Mouse (Mus musculus) midbrain, embryonic 15.5 days (tissue): ENCODE data around the gene Ptgis. TPM values are rescaled to one million over a fixed set of nuclear protein-coding genes. Genes with fewer than 3 reads are reported as not detected.

Source experiments
- ATAC-seq: fragments of 200-750 bp; cut with Nextera tagmentation; replicated peaks from 2 replicates; pipeline ENCODE4 v1.8.0; 2017; ENCODE audit warnings: moderate TSS enrichment
- H3K27ac ChIP-seq: fragments of 300-500 bp; sonication (generic); 2 replicates; pipeline ENCODE4 v1.5.1; 2015; ENCODE audit warnings: mild to moderate bottlenecking, inconsistent platforms
- H3K27me3 ChIP-seq: fragments of 300-500 bp; sonication (generic); replicated peaks from 2 replicates; pipeline ENCODE4 v1.6.1; 2015; ENCODE audit warnings: inconsistent platforms
- H3K36me3 ChIP-seq: fragments of 300-500 bp; sonication (generic); replicated peaks from 2 replicates; pipeline ENCODE4 v1.6.1; 2015; ENCODE audit warnings: inconsistent platforms
- H3K4me1 ChIP-seq: fragments of 300-500 bp; sonication (generic); 2 replicates; pipeline ENCODE4 v1.6.1; 2015; ENCODE audit warnings: inconsistent platforms
- H3K4me2 ChIP-seq: fragments of 300-500 bp; sonication (generic); 2 replicates; pipeline ENCODE4 v1.6.1; 2015; ENCODE audit warnings: inconsistent platforms, mild to moderate bottlenecking, moderate library complexity
- H3K4me3 ChIP-seq: fragments of 300-500 bp; sonication (generic); 2 replicates; pipeline ENCODE4 v1.5.1; 2015; ENCODE audit warnings: mild to moderate bottlenecking, inconsistent platforms
- H3K9ac ChIP-seq: fragments of 300-500 bp; sonication (generic); 2 replicates; pipeline ENCODE4 v1.6.1; 2015; ENCODE audit warnings: mild to moderate bottlenecking, inconsistent platforms
- H3K9me3 ChIP-seq: fragments of 300-500 bp; sonication (generic); 2 replicates; pipeline ENCODE4 v1.6.1; 2016; ENCODE audit warnings: inconsistent platforms
- WGBS: fragments of 180-500 bp; shearing (Covaris S2); methylation state at CpG from one replicate; pipeline ENCODE4 v1.1.7; 2015; ENCODE audit warnings: mixed read lengths; 5-methylcytosine and 5-hydroxymethylcytosine counted together
- polyA plus RNA-seq: library from polyadenylated mRNA; unstranded; fragments of >200 nt; fragmentation: Nextera tagmentation; extraction: Ambion mirVana; gene quantifications from 2 replicates; pipeline ENCODE4 v1.2.1, GENCODE M21; 2015

The Ptgis gene
- polyA plus RNA-seq, 1 experiment from 2014 or later, result 4.3 TPM

DNA sequence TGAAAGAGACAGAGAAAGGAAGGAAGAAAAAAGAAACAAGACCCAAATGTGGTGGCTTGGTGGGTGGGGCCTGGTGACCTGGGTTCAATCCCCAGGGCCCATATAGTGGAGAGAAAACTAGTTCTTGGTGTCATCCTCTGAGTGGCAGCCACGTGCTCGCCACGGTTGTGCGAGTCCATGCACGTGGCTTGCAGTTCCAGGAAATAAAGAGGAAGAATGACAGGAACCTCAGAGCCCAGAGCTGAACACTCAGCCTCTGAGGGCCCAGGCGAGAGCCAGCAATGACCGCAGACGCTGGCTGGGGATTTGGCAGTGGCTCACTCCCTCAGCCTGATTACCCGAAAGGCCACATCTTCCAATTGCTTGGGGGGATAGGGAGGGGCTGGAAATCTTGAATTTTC, 30.7 kb upstream of the Ptgis start:
- WGBS, result 83% methylated on average over 9 of the region's 9 CpGs
- Histone ChIP-seq H3K27me3 (no peaks in the 10 kb centered on the region), H3K4me3 (no peak overlapping the region), H3K9me3 (no peaks in the 10 kb centered on the region), H3K36me3 (no peaks in the 10 kb centered on the region), H3K4me2 (no peak overlapping the region), H3K9ac (no peak overlapping the region), H3K27ac (no peak overlapping the region), H3K4me1 (no peaks in the 10 kb centered on the region)
- ATAC-seq, result no peak

DNA sequence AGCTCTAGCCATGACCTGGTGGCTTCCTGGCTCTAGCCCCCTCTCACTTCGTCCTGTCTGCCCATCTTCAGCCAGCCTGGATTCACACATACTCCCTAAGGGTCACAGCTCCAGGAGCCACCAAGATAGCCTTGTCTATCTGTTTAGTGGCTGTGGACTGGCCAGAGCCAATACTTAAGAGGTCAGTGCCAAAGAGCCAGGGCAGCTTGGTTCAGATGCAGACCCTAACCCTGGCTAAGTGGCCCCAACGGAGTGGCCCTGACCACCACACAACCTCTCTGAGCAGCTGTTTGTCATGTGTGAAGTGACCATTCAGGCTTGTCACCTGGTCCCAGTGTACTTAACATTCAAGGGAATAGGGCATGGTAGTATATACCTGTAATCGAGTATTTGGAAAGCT, 30.1 kb upstream of the Ptgis start:
- no peak overlapping the region for H3K27ac ChIP-seq
- no peaks in the 10 kb centered on the region for H3K9me3 ChIP-seq
- ATAC-seq, result no peak
- H3K27me3 ChIP-seq, result no peaks in the 10 kb centered on the region
- 95% methylated on average over 3 of the region's 3 CpGs for WGBS
- no peaks in the 10 kb centered on the region for H3K36me3 ChIP-seq
- no peaks in the 10 kb centered on the region for H3K4me1 ChIP-seq
- H3K9ac ChIP-seq, result no peak overlapping the region
- H3K4me3 ChIP-seq, result no peak overlapping the region
- H3K4me2 ChIP-seq, result no peak overlapping the region

DNA sequence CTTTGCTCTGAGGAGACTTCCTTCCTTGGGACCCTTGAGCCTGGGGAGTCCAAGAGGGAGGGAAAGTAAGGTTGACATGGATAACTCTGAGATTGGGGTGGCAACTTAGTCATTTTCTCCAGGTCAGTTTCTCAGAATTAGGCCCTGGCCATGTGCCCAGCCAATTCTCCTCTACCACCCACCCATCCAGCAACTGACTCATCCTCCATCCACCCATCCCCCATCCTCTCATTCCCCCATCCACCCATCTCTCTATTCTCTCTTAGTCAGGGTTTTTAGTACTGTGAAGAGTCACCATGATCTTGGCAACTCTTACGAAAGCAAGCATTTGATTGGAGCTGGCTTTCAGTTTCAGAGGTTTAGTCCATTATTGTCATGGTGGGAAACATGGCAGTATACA, 28.3 kb upstream of the Ptgis start:
- Histone ChIP-seq H3K9me3 (no peaks in the 10 kb centered on the region), H3K9ac (no peak overlapping the region), H3K27ac (no peak overlapping the region), H3K4me3 (no peak overlapping the region), H3K4me2 (no peak overlapping the region), H3K27me3 (no peaks in the 10 kb centered on the region), H3K36me3 (no peaks in the 10 kb centered on the region), H3K4me1 (no peaks in the 10 kb centered on the region)
- 100% methylated on average over 1 of the region's 1 CpGs for WGBS
- no peak for ATAC-seq

DNA sequence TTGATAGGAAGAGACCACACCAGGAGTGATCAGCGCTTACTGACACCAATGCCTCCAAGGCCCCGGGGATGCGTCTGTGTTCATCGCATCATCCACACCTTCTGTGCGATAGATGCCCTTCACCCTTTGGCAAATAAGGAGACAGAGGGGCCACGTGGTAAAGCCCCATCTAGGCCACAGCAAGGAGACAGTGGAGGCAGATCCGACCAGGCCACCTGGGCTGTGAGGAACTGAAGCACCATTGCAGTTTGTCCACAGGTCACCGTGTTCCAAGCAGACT, 27.9 kb upstream of the Ptgis start:
- H3K27ac ChIP-seq, result no peak overlapping the region
- H3K36me3 ChIP-seq, result no peaks in the 10 kb centered on the region
- ATAC-seq, result no peak
- H3K27me3 ChIP-seq, result no peaks in the 10 kb centered on the region
- H3K4me1 ChIP-seq, result no peaks in the 10 kb centered on the region
- no peak overlapping the region for H3K4me3 ChIP-seq
- no peak overlapping the region for H3K4me2 ChIP-seq
- 90% methylated on average over 8 of the region's 8 CpGs for WGBS
- no peaks in the 10 kb centered on the region for H3K9me3 ChIP-seq
- no peak overlapping the region for H3K9ac ChIP-seq

DNA sequence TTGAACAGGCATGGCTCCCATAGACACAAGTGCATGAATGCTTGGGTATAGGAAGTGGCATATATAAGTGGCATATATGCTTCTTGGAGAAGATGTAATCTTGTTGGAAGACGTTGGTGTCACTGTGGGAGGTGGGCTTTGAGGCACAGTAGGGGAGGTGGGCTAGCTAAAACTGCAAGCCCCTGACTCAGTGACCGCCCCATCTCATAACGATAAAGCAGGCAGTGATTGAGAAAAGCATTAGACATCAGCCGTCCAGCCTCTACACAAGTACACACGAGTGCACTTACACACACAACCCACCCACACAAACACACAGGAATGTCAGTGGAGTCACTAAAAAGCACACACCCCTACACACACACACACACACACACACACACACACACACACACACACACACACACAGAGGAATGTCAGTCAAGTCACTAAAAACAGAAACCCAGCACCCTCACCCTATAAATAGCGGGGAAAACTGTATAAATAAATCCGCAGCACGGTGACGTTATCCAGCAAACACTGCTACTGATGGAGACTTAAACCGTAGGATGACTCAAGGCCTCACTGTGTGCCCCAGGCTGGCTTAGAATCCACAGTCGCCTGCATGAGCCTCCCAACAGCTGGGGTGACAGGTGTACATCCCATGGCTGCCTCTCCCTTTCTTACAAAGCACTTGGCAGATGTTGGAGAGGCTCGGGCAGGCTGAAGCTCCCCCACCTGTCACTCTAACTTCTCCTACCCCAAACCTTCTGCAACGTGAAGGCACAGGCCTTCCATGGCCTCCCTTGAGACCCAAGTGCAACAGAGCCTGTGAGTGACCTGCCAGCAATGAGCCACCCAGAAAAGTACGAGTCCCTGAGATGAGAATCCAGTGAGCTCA, 27.4 kb upstream of the Ptgis start:
- Histone ChIP-seq H3K36me3 (no peaks in the 10 kb centered on the region), H3K4me1 (no peaks in the 10 kb centered on the region), H3K9me3 (no peaks in the 10 kb centered on the region), H3K4me3 (no peak overlapping the region), H3K27me3 (no peaks in the 10 kb centered on the region), H3K9ac (no peak overlapping the region), H3K4me2 (no peak overlapping the region), H3K27ac (no peak overlapping the region)
- 79% methylated on average over 14 of the region's 14 CpGs for WGBS
- no peak for ATAC-seq

DNA sequence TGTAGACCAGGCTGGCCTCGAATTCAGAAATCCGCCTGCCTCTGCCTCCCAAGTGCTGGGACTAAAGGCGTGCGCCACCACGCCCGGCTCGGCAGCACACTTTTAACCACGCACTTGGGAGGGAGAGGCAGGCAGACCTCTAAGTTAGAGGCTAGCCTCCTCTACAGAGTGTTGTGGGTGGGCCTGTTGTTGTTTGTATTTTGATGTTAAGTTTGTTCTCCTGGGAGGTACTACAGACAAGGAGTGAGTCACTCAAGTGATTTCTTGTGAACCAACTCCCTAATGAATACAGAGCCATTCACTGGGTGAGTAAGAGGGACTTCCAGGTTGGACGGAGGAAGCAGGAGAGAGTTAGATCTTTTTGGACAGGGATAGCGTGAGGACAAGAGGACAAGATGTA, 25.8 kb upstream of the Ptgis start:
- no peak overlapping the region for H3K4me2 ChIP-seq
- H3K4me3 ChIP-seq, result no peak overlapping the region
- ATAC-seq, result no peak
- no peaks in the 10 kb centered on the region for H3K27me3 ChIP-seq
- no peaks in the 10 kb centered on the region for H3K36me3 ChIP-seq
- no peak overlapping the region for H3K27ac ChIP-seq
- H3K4me1 ChIP-seq, result no peaks in the 10 kb centered on the region
- WGBS, result 94% methylated on average over 8 of the region's 10 CpGs
- H3K9ac ChIP-seq, result no peak overlapping the region
- no peaks in the 10 kb centered on the region for H3K9me3 ChIP-seq

DNA sequence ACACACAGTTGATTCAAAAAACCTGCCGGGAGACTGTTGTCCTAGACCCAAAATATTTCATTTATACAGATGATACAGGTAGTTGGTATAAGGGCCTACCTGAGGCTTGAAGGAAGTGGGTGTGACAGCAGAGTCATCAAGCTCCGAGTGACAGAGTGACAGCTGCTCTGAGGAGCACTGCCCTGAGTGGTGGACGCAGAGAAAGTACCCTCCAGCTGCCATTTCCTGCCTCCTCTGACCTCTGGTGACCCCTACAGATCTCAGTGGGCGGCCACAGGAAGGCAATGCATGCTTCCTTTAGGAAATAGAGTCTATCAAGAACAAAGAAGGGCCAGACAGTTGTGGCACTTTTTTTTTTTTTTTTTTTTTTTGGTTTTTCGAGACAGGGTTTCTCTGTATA, 25.4 kb upstream of the Ptgis start:
- Histone ChIP-seq H3K4me3 (no peak overlapping the region), H3K9ac (no peak overlapping the region), H3K4me2 (no peak overlapping the region), H3K27me3 (no peaks in the 10 kb centered on the region), H3K9me3 (no peaks in the 10 kb centered on the region), H3K4me1 (no peaks in the 10 kb centered on the region), H3K36me3 (no peaks in the 10 kb centered on the region), H3K27ac (no peak overlapping the region)
- ATAC-seq, result no peak
- WGBS, result 76% methylated on average over 4 of the region's 5 CpGs

DNA sequence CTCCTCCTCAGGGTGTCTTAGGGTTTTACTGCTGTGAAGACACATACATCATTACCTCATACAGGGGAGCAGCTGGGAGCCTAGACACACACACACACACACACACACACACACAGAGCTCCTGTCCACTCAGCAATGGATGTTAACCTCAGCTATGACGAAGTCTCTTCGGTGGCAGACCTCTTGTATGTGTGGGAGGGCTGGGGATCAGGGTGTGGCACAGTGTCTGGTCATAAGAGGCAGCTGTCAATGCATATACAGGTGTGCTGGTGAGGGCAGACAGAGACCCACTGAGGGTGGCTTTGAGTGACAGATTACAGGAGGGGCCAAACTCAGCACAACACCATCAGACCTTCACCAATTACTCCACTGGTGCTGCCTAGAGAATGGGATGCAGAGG, 24.6 kb upstream of the Ptgis start:
- H3K4me2 ChIP-seq, result no peak overlapping the region
- no peaks in the 10 kb centered on the region for H3K36me3 ChIP-seq
- H3K27me3 ChIP-seq, result no peaks in the 10 kb centered on the region
- H3K27ac ChIP-seq, result no peak overlapping the region
- H3K9me3 ChIP-seq, result no peaks in the 10 kb centered on the region
- no peaks in the 10 kb centered on the region for H3K4me1 ChIP-seq
- H3K9ac ChIP-seq, result no peak overlapping the region
- H3K4me3 ChIP-seq, result no peak overlapping the region
- ATAC-seq, result no peak
- WGBS, result 89% methylated on average over 2 of the region's 2 CpGs

DNA sequence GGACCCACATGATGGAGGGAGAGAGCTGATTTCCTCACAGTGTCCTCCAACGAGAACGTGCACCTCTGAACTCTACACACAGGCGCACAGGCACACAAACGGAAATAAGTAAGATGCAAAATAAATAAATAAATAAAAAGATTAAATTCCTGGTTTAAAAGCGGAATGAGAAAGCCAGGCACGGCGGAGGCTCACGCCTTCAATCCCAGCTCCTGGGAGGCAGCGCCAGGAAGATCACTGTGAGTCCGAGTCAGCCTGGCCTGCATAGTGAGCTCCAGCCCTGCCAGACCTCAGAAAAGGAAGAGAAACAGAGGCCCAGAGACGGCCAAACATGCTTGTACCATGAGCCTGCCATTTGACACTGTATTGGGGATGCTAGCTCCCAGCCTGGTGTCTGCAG, 23.5 kb upstream of the Ptgis start:
- Histone ChIP-seq H3K4me3 (no peak overlapping the region), H3K9me3 (no peaks in the 10 kb centered on the region), H3K27me3 (no peaks in the 10 kb centered on the region), H3K36me3 (no peaks in the 10 kb centered on the region), H3K4me2 (no peak overlapping the region), H3K4me1 (no peaks in the 10 kb centered on the region), H3K9ac (no peak overlapping the region), H3K27ac (no peak overlapping the region)
- no peak for ATAC-seq
- WGBS, result 86% methylated on average over 11 of the region's 11 CpGs

DNA sequence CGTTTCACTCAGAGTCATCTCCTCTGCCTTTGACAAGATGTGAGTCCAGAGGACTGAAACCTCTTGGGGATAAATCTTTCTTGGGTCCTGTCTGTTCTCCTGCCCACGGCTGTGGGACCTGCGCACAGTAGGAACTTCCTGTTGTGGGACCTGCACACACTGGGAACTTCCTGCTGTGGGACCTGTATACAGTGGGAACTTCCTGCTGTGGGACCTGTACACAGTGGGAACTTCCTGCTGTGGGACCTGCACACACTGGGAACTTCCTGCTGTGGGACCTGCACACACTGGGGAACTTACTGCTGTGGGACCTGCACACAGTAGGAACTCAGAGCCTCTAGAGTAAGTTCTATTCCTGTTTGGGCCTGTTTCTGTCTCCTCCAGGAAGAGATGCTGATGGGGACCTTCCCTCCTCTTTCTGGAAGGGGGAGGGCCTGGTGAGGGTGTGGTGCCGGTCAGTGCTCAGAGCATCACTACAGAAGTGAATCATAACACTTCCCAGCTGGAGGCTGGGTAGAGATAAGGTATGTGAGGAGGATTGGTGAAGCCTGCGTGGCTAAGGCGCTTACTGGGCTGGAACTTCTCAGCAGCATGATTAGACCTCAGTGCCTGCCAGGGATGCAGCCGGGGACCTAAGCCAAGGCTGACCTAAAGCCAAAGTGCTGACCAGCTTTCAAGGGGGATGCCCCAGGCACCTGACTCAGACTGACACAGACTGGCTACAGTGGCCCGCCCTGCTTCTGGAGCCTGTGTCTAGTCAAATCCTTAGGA, 22.8 kb upstream of the Ptgis start:
- WGBS, result 90% methylated on average over 8 of the region's 8 CpGs

DNA sequence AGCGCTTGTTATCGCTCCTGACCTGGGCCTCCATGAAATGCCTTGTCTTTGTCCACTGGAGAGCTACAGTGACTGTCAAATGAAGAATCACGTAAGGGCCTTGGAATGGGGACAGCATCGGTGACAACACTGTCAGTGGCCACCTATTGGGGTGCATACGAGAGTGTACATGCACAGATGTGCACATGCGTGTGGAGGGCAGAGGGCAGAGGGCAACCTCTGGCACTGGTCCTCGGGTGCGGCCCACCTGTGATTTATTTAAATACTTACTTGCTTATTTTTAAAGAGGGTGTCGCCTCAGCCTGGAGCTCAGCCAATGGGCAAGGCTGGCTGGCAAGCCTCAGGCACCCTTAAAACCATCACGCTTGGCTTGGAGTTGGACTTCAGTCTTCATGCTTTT, 22.0 kb upstream of the Ptgis start:
- Histone ChIP-seq H3K27me3 (no peaks in the 10 kb centered on the region), H3K4me2 (no peak overlapping the region), H3K27ac (no peak overlapping the region), H3K9ac (no peak overlapping the region), H3K4me3 (no peak overlapping the region), H3K9me3 (no peaks in the 10 kb centered on the region), H3K4me1 (no peaks in the 10 kb centered on the region), H3K36me3 (no peaks in the 10 kb centered on the region)
- 92% methylated on average over 10 of the region's 10 CpGs for WGBS
- ATAC-seq, result no peak

More for the DNA sequence above, 22.8 kb upstream of the Ptgis start:
- H3K36me3 ChIP-seq, result no peaks in the 10 kb centered on the region
- no peak overlapping the region for H3K4me3 ChIP-seq
- ATAC-seq, result no peak
- no peaks in the 10 kb centered on the region for H3K4me1 ChIP-seq
- H3K9ac ChIP-seq, result no peak overlapping the region
- no peaks in the 10 kb centered on the region for H3K9me3 ChIP-seq
- no peaks in the 10 kb centered on the region for H3K27me3 ChIP-seq
- H3K27ac ChIP-seq, result no peak overlapping the region
- H3K4me2 ChIP-seq, result no peak overlapping the region

DNA sequence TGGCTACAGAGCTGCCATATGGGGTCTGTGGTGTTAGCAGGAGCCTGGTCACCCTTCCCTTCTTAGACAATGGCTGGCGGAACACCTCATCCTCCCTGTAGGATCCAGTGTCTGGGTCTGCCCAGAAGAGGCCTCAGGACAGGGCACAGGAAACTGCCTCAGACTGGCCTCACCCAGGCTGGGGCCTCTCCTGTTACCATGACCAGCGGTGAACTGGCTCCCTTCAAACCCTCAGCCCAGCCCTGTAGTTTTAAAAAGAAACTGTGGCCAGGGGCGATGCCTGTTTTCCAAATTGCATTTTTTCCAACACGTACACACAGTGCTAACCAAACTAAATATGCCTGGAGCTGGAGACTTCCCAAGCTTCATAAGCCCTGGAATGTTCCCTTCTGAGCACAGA, 20.7 kb upstream of the Ptgis start:
- Histone ChIP-seq H3K27ac (no peak overlapping the region), H3K27me3 (no peaks in the 10 kb centered on the region), H3K36me3 (no peaks in the 10 kb centered on the region), H3K4me1 (no peaks in the 10 kb centered on the region), H3K4me2 (no peak overlapping the region), H3K9ac (no peak overlapping the region), H3K9me3 (no peaks in the 10 kb centered on the region), H3K4me3 (no peak overlapping the region)
- no peak for ATAC-seq
- 82% methylated on average over 4 of the region's 4 CpGs for WGBS

DNA sequence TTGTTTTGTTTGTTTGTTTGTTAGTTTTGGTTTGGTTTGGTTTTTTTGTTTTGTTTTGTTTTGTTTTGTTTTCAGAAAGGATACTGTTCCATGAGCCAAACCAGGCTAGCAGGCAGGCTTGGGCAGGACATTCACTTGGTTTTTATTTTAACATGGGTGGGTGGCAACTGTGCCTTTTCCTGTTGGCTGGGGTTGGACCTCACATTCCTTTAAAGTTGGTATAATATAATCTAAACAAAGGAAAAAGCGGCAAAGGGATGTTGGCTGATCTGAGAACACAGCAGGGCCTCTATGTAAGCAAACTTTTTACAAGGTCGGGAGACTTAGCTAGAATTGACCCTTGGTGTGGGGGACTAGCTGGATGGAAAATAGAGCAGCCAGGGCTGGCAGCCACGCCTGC, 17.4 kb upstream of the Ptgis start:
- Histone ChIP-seq H3K27me3 (no peaks in the 10 kb centered on the region), H3K27ac (no peak overlapping the region), H3K9ac (no peak overlapping the region), H3K9me3 (no peaks in the 10 kb centered on the region), H3K36me3 (no peaks in the 10 kb centered on the region), H3K4me1 (0 out of 2 replicates have a peak, but pooled peaks cover 3% of the 10 kb centered on the region), H3K4me3 (no peak overlapping the region), H3K4me2 (no peak overlapping the region)
- WGBS, result 53% methylated on average over 3 of the region's 3 CpGs
- ATAC-seq, result no peak
